Mouse (Mus musculus) limb, embryonic 15.5 days (tissue): ENCODE data around the gene Hsd17b2. TPM values are rescaled to one million over a fixed set of nuclear protein-coding genes. Genes with fewer than 3 reads are reported as not detected.

ENCODE experiments used
- ATAC-seq: fragments of 200-750 bp; cut with Nextera tagmentation; 2 replicates; pipeline ENCODE4 v1.8.0; 2017; ENCODE audit warnings: low read depth, moderate TSS enrichment; ENCODE audit not compliant: insufficient number of reproducible peaks, low FRiP score, low TSS enrichment
- H3K27ac ChIP-seq: fragments of 300-500 bp; sonication (generic); 2 replicates; pipeline ENCODE4 v1.5.1; 2015; ENCODE audit warnings: moderate library complexity, mild to moderate bottlenecking, inconsistent platforms
- H3K27me3 ChIP-seq: fragments of 300-500 bp; sonication (generic); 2 replicates; pipeline ENCODE4 v1.6.1; 2015; ENCODE audit warnings: inconsistent platforms
- H3K36me3 ChIP-seq: fragments of 300-500 bp; sonication (generic); 2 replicates; pipeline ENCODE4 v1.6.1; 2015; ENCODE audit warnings: inconsistent platforms
- H3K4me1 ChIP-seq: fragments of 300-500 bp; sonication (generic); 2 replicates; pipeline ENCODE4 v1.6.1; 2015; ENCODE audit warnings: inconsistent platforms
- H3K4me2 ChIP-seq: fragments of 300-500 bp; sonication (generic); 2 replicates; pipeline ENCODE4 v1.6.1; 2015; ENCODE audit warnings: mild to moderate bottlenecking, inconsistent platforms
- H3K4me3 ChIP-seq: fragments of 300-500 bp; sonication (generic); 2 replicates; pipeline ENCODE4 v1.5.1; 2015; ENCODE audit warnings: mild to moderate bottlenecking, inconsistent platforms
- H3K9ac ChIP-seq: fragments of 300-500 bp; sonication (generic); 2 replicates; pipeline ENCODE4 v1.6.1; 2015; ENCODE audit warnings: inconsistent platforms
- H3K9me3 ChIP-seq: fragments of 300-500 bp; sonication (generic); 2 replicates; pipeline ENCODE4 v1.6.1; 2016; ENCODE audit warnings: inconsistent platforms
- WGBS: fragments of 180-500 bp; shearing (Covaris S2); methylation state at CpG from one replicate; pipeline ENCODE4 v1.1.7; 2015; 5-methylcytosine and 5-hydroxymethylcytosine counted together
- polyA plus RNA-seq: library from polyadenylated mRNA; unstranded; fragments of >200 nt; fragmentation: Nextera tagmentation; extraction: Ambion mirVana; gene quantifications from 2 replicates; pipeline ENCODE4 v1.2.1, GENCODE M21; 2015

The Hsd17b2 gene
- polyA plus RNA-seq, 1 experiment from 2014 or later = 2.7 TPM

GRCm38 (mm10) chr8:117805419-117805818 lies 103.7 kb downstream of the Hsd17b2 start:
- no peak overlapping the region for H3K4me2 ChIP-seq
- 70% methylated on average over 5 of the region's 5 CpGs for WGBS
- peaks cover 8% of the 10 kb centered on the region for H3K4me1 ChIP-seq
- no peaks in the 10 kb centered on the region for H3K9me3 ChIP-seq
- no peak for ATAC-seq
- H3K36me3 ChIP-seq = no peaks in the 10 kb centered on the region
- H3K27ac ChIP-seq = no peak overlapping the region
- H3K9ac ChIP-seq = no peak overlapping the region
- no peaks in the 10 kb centered on the region for H3K27me3 ChIP-seq
- no peak overlapping the region for H3K4me3 ChIP-seq

Other genes starting within 250 kb of the Hsd17b2 start
- gene Plcg2, start 203.6 kb upstream of the Hsd17b2 start, polyA plus RNA-seq = 3.8 and 4.6 TPM in 2 replicates
- 15.6 and 17.5 TPM in 2 replicates for gene Sdr42e1, start 28.2 kb upstream of the Hsd17b2 start, polyA plus RNA-seq
- 56.7 and 59.4 TPM in 2 replicates for gene Mphosph6, start 100.0 kb downstream of the Hsd17b2 start, polyA plus RNA-seq